Mouse (Mus musculus): ENCODE results near the gene Nav2. TPM values are rescaled to one million over a fixed set of nuclear protein-coding genes. Genes with fewer than 3 reads are reported as not detected.
A peak's percentile ranks its signal among the peaks of the same experiment; 100 is the strongest.

Gene Nav2
- total RNA-seq, 2 experiments from 2014 or later, result 200 to 220 TPM

- peak; percentile 79 for DNase-seq
- intact Hi-C loops (cut with DNase I), result no loop called here
Measured at GRCm38 (mm10) chr7:49087154-49087553, 178.6 kb downstream of the Nav2 start.

- intact Hi-C loops (cut with DNase I), result no loop called here
- no peak for DNase-seq
Measured at GRCm38 (mm10) chr7:49088198-49088912, 179.8 kb downstream of the Nav2 start.

GRCm38 (mm10) chr7:49091371-49091770 is 182.9 kb downstream of the Nav2 start:
- intact Hi-C loops (cut with DNase I), result no loop called here
- no peak for DNase-seq

- intact Hi-C loops (cut with DNase I), result no loop called here
- DNase-seq, result no peak
Measured at GRCm38 (mm10) chr7:49091921-49092320, 183.4 kb downstream of the Nav2 start.

- intact Hi-C loops (cut with DNase I), result no loop called here
- DNase-seq, result no peak
Measured at GRCm38 (mm10) chr7:49093596-49093995, 185.1 kb downstream of the Nav2 start.

- DNase-seq, result peak; percentile 88
Measured at GRCm38 (mm10) chr7:49094531-49094930, 186.0 kb downstream of the Nav2 start.

GRCm38 (mm10) chr7:49101291-49101690 is 192.8 kb downstream of the Nav2 start:
- intact Hi-C loops (cut with DNase I), result no loop called here
- DNase-seq, result no peak

More at GRCm38 (mm10) chr7:49094531-49094930, 186.0 kb downstream of the Nav2 start:
- intact Hi-C loops (cut with DNase I), result no loop called here

- intact Hi-C loops (cut with DNase I), result no loop called here
- DNase-seq, result peak; percentile 78
Measured at GRCm38 (mm10) chr7:49102223-49102622, 193.7 kb downstream of the Nav2 start.

GRCm38 (mm10) chr7:49104376-49104775 is 195.9 kb downstream of the Nav2 start:
- intact Hi-C loops (cut with DNase I), result no loop called here
- DNase-seq, result no peak

- DNase-seq, result no peak
- intact Hi-C loops (cut with DNase I), result no loop called here
Measured at GRCm38 (mm10) chr7:49104793-49105192, 196.3 kb downstream of the Nav2 start.

- intact Hi-C loops (cut with DNase I), result no loop called here
- DNase-seq, result peak; percentile 59
Measured at GRCm38 (mm10) chr7:49105501-49105900, 197.0 kb downstream of the Nav2 start.

- no peak for DNase-seq
- intact Hi-C loops (cut with DNase I), result no loop called here
Measured at GRCm38 (mm10) chr7:49108076-49108475, 199.6 kb downstream of the Nav2 start.

- no peak for DNase-seq
- intact Hi-C loops (cut with DNase I), result loop anchor here (2.0 kb wide), 1 partner anchor 224 kb away; no protein-coding TSS in a partner anchor
Measured at GRCm38 (mm10) chr7:49119016-49119415, 210.5 kb downstream of the Nav2 start.

GRCm38 (mm10) chr7:49119794-49120487 is 211.4 kb downstream of the Nav2 start:
- intact Hi-C loops (cut with DNase I), result loop anchor here (2.0 to 5.0 kb wide), 2 partner anchors 225 to 368 kb away; no protein-coding TSS in a partner anchor
- peak; percentile 51 for DNase-seq

GRCm38 (mm10) chr7:49120488-49120864 is 212.0 kb downstream of the Nav2 start:
- intact Hi-C loops (cut with DNase I), result loop anchor here (5.0 kb wide), 1 partner anchor 368 kb away; no protein-coding TSS in a partner anchor
- DNase-seq, result no peak

GRCm38 (mm10) chr7:49120935-49121691 is 212.6 kb downstream of the Nav2 start:
- intact Hi-C loops (cut with DNase I), result loop anchor here (5.0 kb wide), 1 partner anchor 369 kb away; no protein-coding TSS in a partner anchor
- DNase-seq, result peak; percentile 93

- intact Hi-C loops (cut with DNase I), result loop anchor here (5.0 kb wide), 1 partner anchor 370 kb away; no protein-coding TSS in a partner anchor
- DNase-seq, result no peak
Measured at GRCm38 (mm10) chr7:49122498-49122897, 214.0 kb downstream of the Nav2 start.

- intact Hi-C loops (cut with DNase I), result no loop called here
- DNase-seq, result peak; percentile 67
Measured at GRCm38 (mm10) chr7:49125545-49125944, 217.0 kb downstream of the Nav2 start.

- intact Hi-C loops (cut with DNase I), result no loop called here
- no peak for DNase-seq
Measured at GRCm38 (mm10) chr7:49128224-49128623, 219.7 kb downstream of the Nav2 start.

- peak; percentile 81 for DNase-seq
- intact Hi-C loops (cut with DNase I), result loop anchor here (2.0 to 5.0 kb wide), 3 partner anchors 116 to 294 kb away; no protein-coding TSS in a partner anchor
Measured at GRCm38 (mm10) chr7:49132851-49133351, 224.4 kb downstream of the Nav2 start.

- intact Hi-C loops (cut with DNase I), result loop anchor here (5.0 kb wide), 2 partner anchors 138 to 293 kb away; no protein-coding TSS in a partner anchor
- no peak for DNase-seq
Measured at GRCm38 (mm10) chr7:49134396-49134795, 225.9 kb downstream of the Nav2 start.

Measured in left cerebral cortex, postnatal 4 days (tissue).